Comparison of ENCODE assay signal across 9 mouse cellular contexts in genomic region chr13:63242401-63243192, GRCm38 (mm10).
DNase-seq lines count a peak whose midpoint lies in the region; ATAC-seq lines count a peak whose summit lies in the region.
"Had no signal": no experiment of that assay in that cellular context is flagged by ENCODE, and none has a peak within 500 bp of the region (broad histone marks: within the 10 kb centered on the region; RNA-seq: fewer than 3 reads in every experiment).

No protein-coding gene starts in this region.

- no peak for ATAC-seq in embryonic facial prominence, embryonic 11.5 days (replicated peaks; ENCODE audit: insufficient number of reproducible peaks, low FRiP score, low TSS enrichment, low read depth)

- H3K9me3 ChIP-seq in embryonic facial prominence, embryonic 11.5 days (replicated peaks; ENCODE audit: control insufficient read depth, low read length) = no peaks in the 10 kb centered on the region
- H3K9me3 ChIP-seq: G1E had no signal

- peak; percentile 65 for DNase-seq in kidney, adult 18-20 months
- no peak for DNase-seq in kidney, adult 11 months
- DNase-seq in embryonic facial prominence, embryonic 11.5 days (ENCODE audit: low spot score) = no peak
- peak; percentile 57 for DNase-seq in induced T-regulatory cell, adult 2 months (ENCODE audit: low read depth)
- peak; percentile 63 for DNase-seq in lung, postnatal 10 days
- DNase-seq in urinary bladder, adult 18-20 months (ENCODE audit: low spot score in 2 of 2) = no peak
- no peak for DNase-seq in urinary bladder, postnatal 25 days (ENCODE audit: low spot score)
- DNase-seq in urinary bladder, postnatal 4 days (ENCODE audit: low spot score in 2 of 2) = no peak

- no peaks in the 10 kb centered on the region for H3K27me3 ChIP-seq in embryonic facial prominence, embryonic 11.5 days (ENCODE audit: control insufficient read depth, insufficient read depth, low read length)

- no peaks in the 10 kb centered on the region for H3K4me1 ChIP-seq in embryonic facial prominence, embryonic 11.5 days (ENCODE audit: control insufficient read depth, insufficient read depth, low read length)

- no peak overlapping the region for H3K27ac ChIP-seq in embryonic facial prominence, embryonic 11.5 days (replicated peaks; ENCODE audit: low read depth, low read length)

- peak overlapping the region; percentile 76 for H3K4me2 ChIP-seq in embryonic facial prominence, embryonic 11.5 days (ENCODE audit: low read depth, low read length)

- 73% methylated on average over 10 of the region's 10 CpGs for WGBS in embryonic facial prominence, embryonic 11.5 days

- no peaks in the 10 kb centered on the region; the same call in 1 of the 2 replicates for H3K36me3 ChIP-seq in embryonic facial prominence, embryonic 11.5 days (replicated peaks; ENCODE audit: control insufficient read depth, insufficient read depth, low read depth, low read length)

- H3K4me3 ChIP-seq in embryonic facial prominence, embryonic 11.5 days (ENCODE audit: low read depth, low read length) = 0 out of 2 replicates have a peak overlapping the region, but pooled peaks have one; percentile 71

- H3K9ac ChIP-seq in embryonic facial prominence, embryonic 11.5 days (replicated peaks; ENCODE audit: low read length) = no peak overlapping the region; the same call in 1 of the 2 replicates

Comparison
In these comparisons a context has a peak if more than half of its experiments do, and no peak if none do; other contexts are left out.
1. DNase-seq: peak in kidney, adult 18-20 months (single experiment), induced T-regulatory cell, adult 2 months (single experiment) and lung, postnatal 10 days (single experiment); none in kidney, adult 11 months (single experiment), embryonic facial prominence, embryonic 11.5 days (single experiment), urinary bladder, adult 18-20 months (0 of 2), urinary bladder, postnatal 25 days (single experiment) and urinary bladder, postnatal 4 days (0 of 2).